Mouse (Mus musculus): ENCODE measurements at regions not wholly inside any gene's neighbourhood (a gene's known extent, or its start where the extent isn't known, plus 50 kb on each side); places are given as distances from the start of the nearest gene placed in this dataset.
"Not testable (repeated sequence)": the region's sequence is repeated elsewhere in the genome, so short reads cannot be mapped to it uniquely, and the experiment has no call there.

DNA sequence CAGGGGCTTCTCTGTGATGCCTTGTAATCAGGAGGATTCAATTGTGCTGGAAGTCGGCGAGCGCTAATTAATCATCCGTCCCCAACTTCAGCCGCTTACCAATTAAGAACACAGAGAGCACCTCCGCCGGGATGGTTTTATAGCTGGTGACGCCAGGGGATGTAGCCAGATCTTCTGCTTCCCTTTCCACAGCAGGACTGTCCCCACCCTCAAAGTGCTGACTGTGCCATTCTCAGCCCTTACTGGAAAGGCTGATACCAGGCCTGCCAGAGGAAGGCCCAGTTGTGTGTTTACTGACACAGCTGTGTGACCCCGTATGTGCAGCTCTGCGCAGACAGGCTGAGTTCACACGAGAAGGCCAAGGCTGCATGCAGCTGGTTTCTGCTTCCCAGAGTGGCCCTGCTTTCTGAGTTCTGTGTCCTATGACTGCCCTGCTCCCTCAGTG is 59.9 kb upstream of the Bend4 start:
- Histone ChIP-seq H3K27me3 (no peaks in the 10 kb centered on the region), H3K27ac (no peak overlapping the region), H3K4me3 (no peak overlapping the region), H3K9ac (no peak overlapping the region), H3K36me3 (no peaks in the 10 kb centered on the region), H3K4me1 (no peaks in the 10 kb centered on the region), H3K4me2 (no peak overlapping the region), H3K9me3 (no peaks in the 10 kb centered on the region)
- WGBS = 36% methylated on average over 11 of the region's 11 CpGs
- no peak for ATAC-seq (ENCODE audit: insufficient number of reproducible peaks, low FRiP score, low TSS enrichment, low read depth)

DNA sequence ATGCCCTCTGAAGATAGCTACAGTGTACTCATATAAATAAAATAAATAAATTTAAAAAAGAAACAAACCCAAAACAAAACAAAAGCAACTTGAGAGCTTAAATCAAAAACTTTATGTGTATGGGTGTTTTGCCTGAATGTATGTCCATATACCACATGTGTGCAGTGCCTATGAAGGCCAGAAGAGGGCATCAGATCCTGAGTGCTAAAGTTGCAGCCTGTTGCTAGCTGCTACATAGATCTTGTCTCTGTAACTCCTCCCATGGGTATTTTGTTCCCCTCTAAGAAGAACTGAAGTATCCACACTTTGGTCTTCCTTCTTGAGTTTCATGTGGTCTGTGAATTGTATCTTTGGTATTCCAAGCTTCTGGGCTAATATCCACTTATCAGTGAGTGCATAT is 62.6 kb upstream of the Bend4 start:
- not testable (repeated sequence) for H3K9me3 ChIP-seq; H3K4me1 ChIP-seq; H3K27me3 ChIP-seq; H3K9ac ChIP-seq; H3K4me3 ChIP-seq; H3K4me2 ChIP-seq; H3K27ac ChIP-seq; ATAC-seq (ENCODE audit: insufficient number of reproducible peaks, low FRiP score, low TSS enrichment, low read depth); H3K36me3 ChIP-seq

DNA sequence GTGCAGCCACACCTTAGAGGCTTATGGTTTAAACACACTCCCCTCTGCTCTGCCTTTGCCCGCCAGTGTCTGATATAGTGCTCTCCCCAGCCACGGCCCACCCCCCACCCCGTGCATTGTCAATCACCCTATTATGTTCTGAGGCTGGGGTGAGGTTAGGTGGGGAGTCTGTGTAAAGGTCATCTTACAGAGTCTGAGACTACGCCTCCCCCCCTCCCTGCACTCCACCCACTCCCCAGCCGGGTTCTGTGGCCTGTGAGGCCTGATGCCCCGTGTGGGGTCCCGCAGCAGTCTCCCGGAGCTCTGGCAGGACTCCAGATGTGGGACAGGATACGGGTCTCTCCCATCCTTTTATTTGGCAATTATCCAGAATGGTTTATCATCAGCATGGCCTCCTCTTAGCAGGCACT is 64.8 kb upstream of the Bend4 start:
- Histone ChIP-seq H3K9me3 (no peaks in the 10 kb centered on the region), H3K9ac (no peak overlapping the region), H3K4me3 (no peak overlapping the region), H3K4me2 (no peak overlapping the region), H3K27me3 (no peaks in the 10 kb centered on the region), H3K36me3 (no peaks in the 10 kb centered on the region), H3K4me1 (no peaks in the 10 kb centered on the region), H3K27ac (no peak overlapping the region)
- WGBS = 41% methylated on average over 9 of the region's 9 CpGs
- no peak for ATAC-seq (ENCODE audit: insufficient number of reproducible peaks, low FRiP score, low TSS enrichment, low read depth)

DNA sequence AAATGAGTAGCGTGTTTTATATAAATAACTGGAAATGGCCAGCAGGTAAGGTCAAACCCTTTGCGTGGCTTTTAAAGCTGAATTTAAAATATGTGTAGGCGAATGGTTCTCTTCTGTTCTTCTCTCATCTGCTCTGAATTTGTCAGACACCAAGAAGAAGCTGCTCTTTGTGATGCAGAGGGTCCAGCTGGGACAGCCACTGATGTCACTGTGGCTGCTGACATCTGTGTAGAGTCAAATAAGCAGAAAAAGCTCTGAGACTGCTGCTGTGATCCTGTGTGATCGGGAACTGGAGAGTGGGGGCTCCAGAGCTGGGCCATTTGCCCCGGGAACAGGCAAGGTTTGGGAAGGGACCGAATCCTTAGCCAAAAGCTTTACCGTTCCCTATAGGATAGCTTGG is 68.6 kb upstream of the Bend4 start:
- no peaks in the 10 kb centered on the region for H3K9me3 ChIP-seq
- no peaks in the 10 kb centered on the region for H3K36me3 ChIP-seq
- no peaks in the 10 kb centered on the region for H3K27me3 ChIP-seq
- no peak overlapping the region for H3K27ac ChIP-seq
- no peak overlapping the region for H3K4me2 ChIP-seq
- H3K9ac ChIP-seq = no peak overlapping the region
- WGBS = 81% methylated on average over 7 of the region's 7 CpGs
- no peak overlapping the region for H3K4me3 ChIP-seq
- no peaks in the 10 kb centered on the region for H3K4me1 ChIP-seq
- no peak for ATAC-seq (ENCODE audit: insufficient number of reproducible peaks, low FRiP score, low TSS enrichment, low read depth)

DNA sequence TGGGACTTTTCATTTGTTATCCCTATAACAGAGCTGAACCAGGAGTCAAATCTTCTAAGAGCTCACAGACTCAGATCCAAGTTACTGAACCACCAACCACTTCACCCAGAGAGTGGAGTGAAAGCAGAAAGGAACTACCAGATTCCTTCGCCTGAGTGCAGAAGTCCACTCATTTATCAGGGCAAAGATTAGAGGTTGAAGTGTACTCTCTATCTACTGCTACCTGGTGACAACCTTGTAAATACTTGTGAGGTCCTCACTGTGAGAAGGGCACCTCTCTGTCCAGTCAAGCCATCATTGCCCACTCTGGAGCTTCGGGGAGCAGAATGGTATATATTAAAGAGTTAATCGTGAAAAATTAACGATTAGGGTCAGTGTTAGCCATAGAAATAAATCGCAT is 87.4 kb upstream of the Shisa3 start:
- WGBS = 79% methylated on average over 5 of the region's 5 CpGs
- H3K4me1 ChIP-seq = no peaks in the 10 kb centered on the region
- H3K9me3 ChIP-seq = no peaks in the 10 kb centered on the region
- no peak overlapping the region for H3K27ac ChIP-seq
- H3K36me3 ChIP-seq = no peaks in the 10 kb centered on the region
- no peak overlapping the region for H3K4me2 ChIP-seq
- no peak for ATAC-seq (ENCODE audit: insufficient number of reproducible peaks, low FRiP score, low TSS enrichment, low read depth)
- H3K27me3 ChIP-seq = no peaks in the 10 kb centered on the region
- no peak overlapping the region for H3K9ac ChIP-seq
- no peak overlapping the region for H3K4me3 ChIP-seq

DNA sequence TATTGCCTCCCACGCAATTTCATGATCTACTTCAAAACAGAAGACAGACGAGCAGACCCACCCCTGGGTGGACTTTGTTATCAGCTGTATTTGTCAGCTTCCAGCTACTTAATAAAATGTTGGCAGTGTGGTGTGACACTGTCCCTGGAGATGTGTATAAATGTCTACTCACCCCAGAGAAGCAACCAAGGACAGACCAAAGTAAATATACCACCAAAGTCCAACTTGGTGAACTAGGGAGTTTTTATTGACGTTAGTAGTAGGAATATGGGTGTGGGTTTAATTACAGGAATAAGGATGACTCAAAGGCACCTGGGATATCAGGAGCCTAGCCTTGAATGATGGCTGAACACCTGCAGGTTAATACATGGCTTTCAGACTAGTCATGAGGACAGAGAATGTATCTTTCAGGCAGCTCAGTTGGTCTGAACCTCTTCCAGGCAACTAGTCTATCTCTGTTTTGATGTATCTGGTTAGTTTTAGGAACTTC is 86.2 kb upstream of the Shisa3 start:
- 64% methylated on average over 3 of the region's 3 CpGs for whole genome bisulfite sequencing
- no peak for ATAC-seq (ENCODE audit: insufficient number of reproducible peaks, low FRiP score, low TSS enrichment, low read depth)
- Histone ChIP-seq H3K4me3 (no peak overlapping the region), H3K27me3 (no peaks in the 10 kb centered on the region), H3K4me2 (no peak overlapping the region), H3K9me3 (no peaks in the 10 kb centered on the region), H3K27ac (no peak overlapping the region), H3K36me3 (no peaks in the 10 kb centered on the region), H3K9ac (no peak overlapping the region), H3K4me1 (no peaks in the 10 kb centered on the region)

DNA sequence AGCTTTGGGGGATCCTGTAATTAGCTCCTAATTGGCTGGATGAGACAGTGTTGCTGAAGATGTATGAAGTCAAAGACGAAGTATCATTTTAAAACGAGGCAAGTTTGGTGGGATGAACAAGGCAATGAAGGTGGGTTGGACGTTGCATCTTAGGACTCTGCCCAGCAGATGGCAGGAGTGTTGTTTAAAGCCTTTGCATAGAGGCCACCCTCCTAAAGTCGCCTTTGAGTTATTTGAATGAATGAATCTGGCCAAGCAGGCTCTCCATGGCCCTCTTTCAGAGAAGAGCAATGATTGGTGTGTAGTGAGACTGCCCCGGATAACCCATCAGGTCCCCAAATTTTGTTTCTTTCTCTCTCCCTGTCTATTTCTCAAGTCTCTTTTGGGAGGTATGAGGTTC is 77.5 kb upstream of the Shisa3 start:
- H3K36me3 ChIP-seq = no peaks in the 10 kb centered on the region
- WGBS = 48% methylated on average over 5 of the region's 5 CpGs
- H3K4me3 ChIP-seq = no peak overlapping the region
- no peak for ATAC-seq (ENCODE audit: insufficient number of reproducible peaks, low FRiP score, low TSS enrichment, low read depth)
- H3K4me2 ChIP-seq = no peak overlapping the region
- peaks cover 4% of the 10 kb centered on the region; the same call in 1 of the 2 replicates for H3K27me3 ChIP-seq
- H3K9me3 ChIP-seq = no peaks in the 10 kb centered on the region
- no peak overlapping the region for H3K27ac ChIP-seq
- peaks cover 4% of the 10 kb centered on the region; the same call in 1 of the 2 replicates for H3K4me1 ChIP-seq
- no peak overlapping the region for H3K9ac ChIP-seq

DNA sequence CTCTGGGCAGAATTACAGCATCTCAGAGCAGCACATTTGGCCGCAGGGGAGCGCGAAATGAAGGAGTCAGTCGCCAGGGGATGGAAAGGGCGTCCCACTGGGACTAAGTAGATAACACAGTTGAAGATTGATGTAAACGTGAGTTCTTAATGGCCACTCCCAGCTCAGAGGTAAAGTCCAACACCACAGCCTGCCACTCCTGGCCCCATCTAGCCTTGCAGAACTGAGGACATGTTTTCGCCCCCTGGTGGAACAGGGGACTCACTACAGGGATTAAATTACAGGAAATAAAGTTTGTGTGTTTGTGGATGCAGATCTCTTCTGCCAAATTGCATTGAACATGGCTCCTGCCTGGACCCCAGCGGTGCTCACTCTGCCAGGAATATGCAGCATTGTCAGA is 76.7 kb upstream of the Shisa3 start:
- no peaks in the 10 kb centered on the region for H3K36me3 ChIP-seq
- H3K27me3 ChIP-seq = peaks cover 4% of the 10 kb centered on the region; the same call in 1 of the 2 replicates
- H3K9ac ChIP-seq = no peak overlapping the region
- H3K4me2 ChIP-seq = no peak overlapping the region
- no peaks in the 10 kb centered on the region for H3K9me3 ChIP-seq
- H3K4me1 ChIP-seq = peaks cover 4% of the 10 kb centered on the region; the same call in 1 of the 2 replicates
- H3K27ac ChIP-seq = no peak overlapping the region
- no peak overlapping the region for H3K4me3 ChIP-seq
- ATAC-seq (ENCODE audit: insufficient number of reproducible peaks, low FRiP score, low TSS enrichment, low read depth) = no peak
- 36% methylated on average over 8 of the region's 8 CpGs for WGBS

DNA sequence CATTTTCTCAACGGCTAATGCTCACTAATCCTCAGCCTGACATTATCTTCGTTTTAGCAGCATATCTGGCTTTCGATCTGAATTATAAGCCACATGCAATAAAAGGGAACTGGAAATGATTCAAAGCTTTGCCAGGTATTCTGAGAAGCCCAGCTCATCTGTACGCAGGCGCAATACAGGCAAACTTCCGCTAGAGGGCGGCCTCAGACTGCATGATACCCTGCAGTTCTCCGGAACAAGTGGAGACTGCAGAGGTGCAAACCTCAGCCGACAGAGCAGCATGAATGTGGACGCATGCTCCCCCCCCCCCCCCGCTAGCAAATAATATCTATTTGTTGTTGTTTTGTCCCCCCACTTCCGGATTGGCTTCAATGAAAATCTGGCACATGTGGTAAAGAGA is 75.3 kb upstream of the Shisa3 start:
- Histone ChIP-seq H3K4me3 (peak overlapping the region; percentile 20), H3K4me1 (peaks cover 4% of the 10 kb centered on the region; the same call in 1 of the 2 replicates), H3K36me3 (no peaks in the 10 kb centered on the region), H3K4me2 (peak overlapping the region; percentile 44), H3K9me3 (no peaks in the 10 kb centered on the region), H3K27ac (no peak overlapping the region), H3K9ac (no peak overlapping the region), H3K27me3 (peaks cover 7% of the 10 kb centered on the region; the same call in 1 of the 2 replicates)
- ATAC-seq (ENCODE audit: insufficient number of reproducible peaks, low FRiP score, low TSS enrichment, low read depth) = no peak
- 1% methylated on average over 12 of the region's 12 CpGs for WGBS

DNA sequence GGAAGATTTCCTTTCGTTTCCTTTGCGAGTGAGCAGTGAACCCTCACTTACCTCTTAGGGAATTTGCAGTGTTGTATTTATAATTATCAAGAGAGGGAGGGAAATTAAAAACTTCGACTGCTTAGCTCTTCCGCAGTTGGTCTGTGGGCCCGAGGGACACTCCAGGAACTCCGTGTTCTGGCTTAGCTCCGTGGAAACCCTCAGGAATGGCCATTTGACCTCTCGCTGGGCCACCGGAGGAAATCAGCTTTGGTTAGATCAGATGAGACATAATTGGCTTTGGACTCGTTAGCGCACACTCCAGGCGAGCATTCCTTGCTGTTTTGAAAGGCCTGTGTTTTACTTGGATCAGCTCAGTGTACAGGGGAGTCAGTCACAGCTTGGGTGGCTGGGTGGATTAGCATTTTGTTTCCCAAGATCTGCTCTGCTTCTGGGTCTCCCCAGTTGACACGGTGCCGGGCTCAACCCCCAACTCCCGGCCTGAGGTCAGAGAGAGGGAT is 74.9 kb upstream of the Shisa3 start:
- Histone ChIP-seq H3K36me3 (no peaks in the 10 kb centered on the region), H3K4me3 (peak overlapping the region; percentile 20), H3K9me3 (no peaks in the 10 kb centered on the region), H3K4me1 (peaks cover 4% of the 10 kb centered on the region; the same call in 1 of the 2 replicates), H3K27me3 (peaks cover 7% of the 10 kb centered on the region; the same call in 1 of the 2 replicates), H3K4me2 (peak overlapping the region; percentile 44), H3K9ac (no peak overlapping the region), H3K27ac (no peak overlapping the region)
- WGBS = 25% methylated on average over 15 of the region's 15 CpGs
- ATAC-seq (ENCODE audit: insufficient number of reproducible peaks, low FRiP score, low TSS enrichment, low read depth) = no peak; the same call in 1 of the 2 replicates

DNA sequence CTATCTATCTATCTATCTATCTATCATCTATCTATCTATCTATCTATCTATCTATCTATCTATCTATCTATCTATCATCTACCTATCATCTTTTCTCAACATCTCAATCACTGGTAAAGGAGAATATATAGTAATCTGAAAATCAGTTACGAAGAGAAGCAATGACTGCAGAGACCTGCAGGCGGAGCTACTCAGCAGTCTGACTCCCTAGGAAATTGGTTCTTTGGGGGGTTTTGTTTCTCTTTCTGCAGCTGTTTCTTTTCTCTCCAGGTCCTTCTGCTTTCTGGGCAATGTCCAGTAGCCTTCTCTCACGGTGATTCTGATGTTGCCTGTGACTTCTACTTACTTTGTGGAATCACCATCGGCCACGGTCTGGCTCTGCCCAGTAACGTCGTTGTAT is 73.6 kb upstream of the Shisa3 start:
- peaks cover 4% of the 10 kb centered on the region; the same call in 1 of the 2 replicates for H3K4me1 ChIP-seq
- no peak for ATAC-seq (ENCODE audit: insufficient number of reproducible peaks, low FRiP score, low TSS enrichment, low read depth)
- peaks cover 7% of the 10 kb centered on the region; the same call in 1 of the 2 replicates for H3K27me3 ChIP-seq
- 76% methylated on average over 7 of the region's 7 CpGs for WGBS
- no peak overlapping the region for H3K27ac ChIP-seq
- no peaks in the 10 kb centered on the region for H3K9me3 ChIP-seq
- no peak overlapping the region for H3K4me3 ChIP-seq
- H3K9ac ChIP-seq = no peak overlapping the region
- no peak overlapping the region for H3K4me2 ChIP-seq
- H3K36me3 ChIP-seq = no peaks in the 10 kb centered on the region

DNA sequence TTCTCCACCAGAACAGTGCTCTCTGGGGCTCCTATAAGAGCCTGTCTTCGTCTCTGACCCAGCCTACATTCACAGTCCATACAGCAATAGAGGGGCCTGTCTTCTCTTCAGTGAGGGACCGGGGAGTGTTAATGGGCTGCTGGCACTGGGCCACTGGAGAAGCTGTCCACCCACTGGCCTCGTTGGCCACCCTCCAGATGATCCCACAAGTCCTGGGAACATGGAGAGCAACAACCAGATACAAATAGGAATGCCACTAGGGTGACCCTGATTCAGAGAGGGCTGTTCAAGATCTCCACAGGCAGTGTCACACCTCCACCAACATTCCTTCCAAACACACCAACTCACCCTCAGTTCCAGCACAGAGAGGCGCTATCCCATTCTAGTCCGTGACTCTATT is 69.7 kb upstream of the Shisa3 start:
- no peak overlapping the region for H3K4me2 ChIP-seq
- no peaks in the 10 kb centered on the region for H3K9me3 ChIP-seq
- no peaks in the 10 kb centered on the region for H3K36me3 ChIP-seq
- no peak overlapping the region for H3K27ac ChIP-seq
- no peak overlapping the region for H3K9ac ChIP-seq
- WGBS = 59% methylated on average over 5 of the region's 5 CpGs
- H3K4me3 ChIP-seq = no peak overlapping the region
- H3K4me1 ChIP-seq = 0 out of 2 replicates have a peak, but pooled peaks cover under 1% of the 10 kb centered on the region
- ATAC-seq (ENCODE audit: insufficient number of reproducible peaks, low FRiP score, low TSS enrichment, low read depth) = no peak
- H3K27me3 ChIP-seq = peaks cover 7% of the 10 kb centered on the region; the same call in 1 of the 2 replicates
